Mouse (Mus musculus) layer of hippocampus, adult 2 months (tissue): ENCODE results near the gene Arhgap32. TPM values are rescaled to one million over a fixed set of nuclear protein-coding genes. Genes with fewer than 3 reads are reported as not detected.

Experiments
- DNase-seq, 2 experiments: peaks; one replicate each; pipeline ENCODE4 v3.0.0; 2022; ENCODE audit warnings: low spot score in 2 of 2
- H3K27ac ChIP-seq: fragments of 200-600 bp; 2 replicates; pipeline ENCODE4 v1.8.1; 2022
- H3K4me3 ChIP-seq: fragments of 200-600 bp; 2 replicates; pipeline ENCODE4 v1.8.1; 2022; ENCODE audit warnings: mild to moderate bottlenecking
- CTCF ChIP-seq: fragments of 200-600 bp; conservative IDR thresholded peaks from 2 replicates; pipeline ENCODE4 v1.8.1; 2022; ENCODE audit warnings: antibody characterized with exemption, mild to moderate bottlenecking, moderate library complexity
- long read RNA-seq, 2 experiments: library from polyadenylated mRNA; stranded (forward); transcript quantifications; one replicate each; pipeline ENCODE4 v2.0.0; 2021; ENCODE audit warnings: borderline mapping rate in 2 of 2
- total RNA-seq, 2 experiments: library from RNA; stranded (reverse); gene quantifications; 2 replicates each; pipeline ENCODE4 v1.2.3; 2021

The Arhgap32 gene
- 100 to 1,000 TPM; 226 to 232 TPM for total RNA-seq
- long read RNA-seq, experiment 1, partial matches to known transcripts = 0 of 4 reads
- long read RNA-seq, experiment 1, other reads (novel, unspliced or antisense) = 4 of 4 reads
- long read RNA-seq, experiment 2, partial matches to known transcripts = 1 of 8 reads
- long read RNA-seq, experiment 2, other reads (novel, unspliced or antisense) = 7 of 8 reads

GRCm38 (mm10) chr9:32115786-32116185 lies at the start of gene Arhgap32:
Gene Arhgap32 (plus strand): TSS chr9:32116136.
- no peak for DNase-seq
- TF ChIP-seq CTCF = no peak
- Histone ChIP-seq H3K4me3 (no peak within 1 kb of the TSS), H3K27ac (no peak within 1 kb of the TSS)

GRCm38 (mm10) chr9:32072778-32073177 lies 43.2 kb upstream of the Arhgap32 start:
- no peak for DNase-seq
- Histone ChIP-seq H3K4me3 (no peak overlapping the region), H3K27ac (no peak overlapping the region)
- TF ChIP-seq CTCF = no peak

- no peak overlapping the region for H3K27ac ChIP-seq
- TF ChIP-seq CTCF = no peak
- H3K4me3 ChIP-seq = no peak overlapping the region
Measured at GRCm38 (mm10) chr9:32088106-32088776, 27.7 kb upstream of the Arhgap32 start.

GRCm38 (mm10) chr9:32088882-32089281 lies 27.1 kb upstream of the Arhgap32 start:
- DNase-seq = no peak
- H3K4me3 ChIP-seq = no peak overlapping the region
- no peak overlapping the region for H3K27ac ChIP-seq
- TF ChIP-seq CTCF = peak; percentile 41

More at GRCm38 (mm10) chr9:32088106-32088776, 27.7 kb upstream of the Arhgap32 start:
- no peak for DNase-seq

- DNase-seq = no peak
- no peak overlapping the region for H3K27ac ChIP-seq
- TF ChIP-seq CTCF = no peak
- H3K4me3 ChIP-seq = no peak overlapping the region
Measured at GRCm38 (mm10) chr9:32093456-32093855, 22.5 kb upstream of the Arhgap32 start.

- H3K4me3 ChIP-seq = no peak overlapping the region
- no peak for DNase-seq
- no peak overlapping the region for H3K27ac ChIP-seq
- no peak for TF ChIP-seq CTCF
Measured at GRCm38 (mm10) chr9:32094351-32095120, 21.4 kb upstream of the Arhgap32 start.

GRCm38 (mm10) chr9:32095511-32095910 lies 20.4 kb upstream of the Arhgap32 start:
- Histone ChIP-seq H3K27ac (no peak overlapping the region), H3K4me3 (no peak overlapping the region)
- no peak for DNase-seq
- no peak for TF ChIP-seq CTCF

GRCm38 (mm10) chr9:32096541-32096940 lies 19.4 kb upstream of the Arhgap32 start:
- Histone ChIP-seq H3K27ac (no peak overlapping the region), H3K4me3 (no peak overlapping the region)
- no peak for DNase-seq
- TF ChIP-seq CTCF = no peak

GRCm38 (mm10) chr9:32097123-32097522 lies 18.8 kb upstream of the Arhgap32 start:
- DNase-seq = no peak
- Histone ChIP-seq H3K4me3 (no peak overlapping the region), H3K27ac (no peak overlapping the region)
- no peak for TF ChIP-seq CTCF

- H3K4me3 ChIP-seq = no peak overlapping the region
- no peak overlapping the region for H3K27ac ChIP-seq
- no peak for DNase-seq
- TF ChIP-seq CTCF = no peak
Measured at GRCm38 (mm10) chr9:32098425-32099155, 17.3 kb upstream of the Arhgap32 start.

- no peak for TF ChIP-seq CTCF
- no peak for DNase-seq
- H3K4me3 ChIP-seq = no peak overlapping the region
- no peak overlapping the region for H3K27ac ChIP-seq
Measured at GRCm38 (mm10) chr9:32100561-32100960, 15.4 kb upstream of the Arhgap32 start.

- no peak for DNase-seq
- no peak overlapping the region for H3K4me3 ChIP-seq
- TF ChIP-seq CTCF = no peak
- H3K27ac ChIP-seq = no peak overlapping the region
Measured at GRCm38 (mm10) chr9:32101488-32101887, 14.4 kb upstream of the Arhgap32 start.

GRCm38 (mm10) chr9:32104670-32105069 lies 11.3 kb upstream of the Arhgap32 start:
- no peak for DNase-seq
- no peak for TF ChIP-seq CTCF
- Histone ChIP-seq H3K27ac (no peak overlapping the region), H3K4me3 (no peak overlapping the region)
